Mouse (Mus musculus) embryonic stem cell, embryonic (primary cell): ENCODE data around the gene Slc4a3.

Experiments used
- CTCF ChIA-PET, 4 experiments: fragments of 300-600 bp in 2 of 4; fragments of 350-600 bp in 2 of 4; sonication (Branson Sonifier 250); formaldehyde crosslinking; loops; one replicate each; lab custom pipeline; 2022; ENCODE audit warnings: inconsistent platforms in 2 of 4; lab: Charles Lee
- POLR2A ChIA-PET, 4 experiments: fragments of 300-600 bp in 2 of 4; fragments of 350-600 bp in 2 of 4; sonication (Branson Sonifier 250); formaldehyde crosslinking; loops; one replicate each; lab custom pipeline; 2022; ENCODE audit warnings: antibody characterized with exemption in 4 of 4, inconsistent platforms in 1 of 4; lab: Charles Lee

Slc4a3 gene

GRCm38 (mm10) chr1:75561898-75562238 is 15.8 kb downstream of the Slc4a3 start:
- ChIA-PET CTCF (interaction anchor here in 2 of 4 experiments (1.3 to 4.8 kb wide), 3 partner anchors 85 to 139 kb away, joined by 3 to 45 read pairs (median 3); no protein-coding TSS in a partner anchor), POLR2A (interaction anchor here in 1 of 4 experiments (1.3 kb wide), 1 partner anchor 67 kb away, joined by 3 read pairs; no protein-coding TSS in a partner anchor)

- CTCF ChIA-PET, result interaction anchor here in 2 of 4 experiments (0.6 to 1.0 kb wide), 3 partner anchors 10 to 432 kb away, joined by 3 to 5 read pairs (median 4); no protein-coding TSS in a partner anchor
- POLR2A ChIA-PET, result interaction anchor here in 2 of 4 experiments (0.5 to 1.0 kb wide), 3 partner anchors 25 to 682 kb away, joined by 3 to 4 read pairs (median 4); partner anchors contain the start of genes Chpf (in 1 of the 2) and Tmem198 (in 1 of the 2)
These were observed 18.0 kb downstream of the Slc4a3 start for GRCm38 (mm10) chr1:75564102-75564501.

GRCm38 (mm10) chr1:75564916-75565315 is 18.9 kb downstream of the Slc4a3 start:
- ChIA-PET POLR2A (interaction anchor here in 1 of 4 experiments (1.2 kb wide), 1 partner anchor 88 kb away, joined by 3 read pairs; no protein-coding TSS in a partner anchor), CTCF (interaction anchor here in 1 of 4 experiments (0.9 to 1.0 kb wide), 2 partner anchors 15 to 19 kb away, joined by 3 read pairs; partner anchors contain the start of gene Slc4a3)

GRCm38 (mm10) chr1:75565616-75566015 is 19.6 kb downstream of the Slc4a3 start:
- ChIA-PET CTCF (interaction anchor here in 1 of 4 experiments (1.0 kb wide), 1 partner anchor 20 kb away, joined by 3 read pairs; the partner anchor contains the start of gene Slc4a3), POLR2A (interaction anchor here in 2 of 4 experiments (1.1 to 1.5 kb wide), 4 partner anchors 16 to 249 kb away, joined by 3 to 4 read pairs (median 3); partner anchors contain the start of gene Dnpep (in 1 of the 2))

- ChIA-PET POLR2A (interaction anchor here in 3 of 4 experiments (0.7 to 2.3 kb wide), 8 partner anchors 8 to 135 kb away, joined by 3 to 11 read pairs (median 3); partner anchors contain the start of gene Gmppa (in 1 of the 3)), CTCF (interaction anchor here in 3 of 4 experiments (0.6 to 3.3 kb wide), 4 partner anchors 11 to 146 kb away, joined by 3 to 13 read pairs (median 5); no protein-coding TSS in a partner anchor)
These were observed 24.3 kb downstream of the Slc4a3 start for GRCm38 (mm10) chr1:75570403-75570802.

- POLR2A ChIA-PET, result interaction anchor here in 2 of 4 experiments (1.2 to 1.4 kb wide), 2 partner anchors 25 to 130 kb away, joined by 3 read pairs; no protein-coding TSS in a partner anchor
- CTCF ChIA-PET, result interaction anchor here in 3 of 4 experiments (0.6 to 3.3 kb wide), 5 partner anchors 13 to 96 kb away, joined by 3 to 13 read pairs (median 4); no protein-coding TSS in a partner anchor
These were observed 26.7 kb downstream of the Slc4a3 start for GRCm38 (mm10) chr1:75572776-75573175.

- ChIA-PET CTCF (interaction anchor here (0.6 to 1.2 kb wide), 11 partner anchors 10 to 723 kb away, joined by 3 to 6 read pairs (median 4); no protein-coding TSS in a partner anchor), POLR2A (interaction anchor here in 2 of 4 experiments (0.5 to 1.4 kb wide), 5 partner anchors 15 to 131 kb away, joined by 3 read pairs; partner anchors contain the start of gene Slc4a3 (in 1 of the 2))
These were observed 27.6 kb downstream of the Slc4a3 start for GRCm38 (mm10) chr1:75573715-75574114.

- ChIA-PET CTCF (interaction anchor here (0.5 to 0.9 kb wide), 10 partner anchors 11 to 724 kb away, joined by 3 to 6 read pairs (median 4); no protein-coding TSS in a partner anchor), POLR2A (interaction anchor here in 1 of 4 experiments (0.7 to 1.4 kb wide), 2 partner anchors 9 to 16 kb away, joined by 3 to 4 read pairs; no protein-coding TSS in a partner anchor)
These were observed 28.6 kb downstream of the Slc4a3 start for GRCm38 (mm10) chr1:75574476-75575310.

- ChIA-PET POLR2A (interaction anchor here in 3 of 4 experiments (0.7 to 1.0 kb wide), 5 partner anchors 12 to 255 kb away, joined by 3 to 5 read pairs (median 3); partner anchors contain the start of gene Inha (in 1 of the 3)), CTCF (interaction anchor here in 2 of 4 experiments (0.6 to 1.3 kb wide), 4 partner anchors 11 to 1668 kb away, joined by 3 read pairs; no protein-coding TSS in a partner anchor)
These were observed 36.0 kb downstream of the Slc4a3 start for GRCm38 (mm10) chr1:75581936-75582624.

GRCm38 (mm10) chr1:75582625-75582956 is 36.5 kb downstream of the Slc4a3 start:
- CTCF ChIA-PET, result interaction anchor here in 1 of 4 experiments (0.6 to 1.3 kb wide), 2 partner anchors 11 to 23 kb away, joined by 3 read pairs; no protein-coding TSS in a partner anchor
- POLR2A ChIA-PET, result interaction anchor here in 2 of 4 experiments (0.7 to 1.0 kb wide), 3 partner anchors 12 to 256 kb away, joined by 3 to 5 read pairs (median 3); no protein-coding TSS in a partner anchor

GRCm38 (mm10) chr1:75583034-75583433 is 37.0 kb downstream of the Slc4a3 start:
- ChIA-PET CTCF (interaction anchor here in 1 of 4 experiments (1.3 kb wide), 1 partner anchor 24 kb away, joined by 3 read pairs; no protein-coding TSS in a partner anchor), POLR2A (interaction anchor here in 1 of 4 experiments (1.0 kb wide), 2 partner anchors 11 to 256 kb away, joined by 3 to 5 read pairs; no protein-coding TSS in a partner anchor)

- POLR2A ChIA-PET, result interaction anchor here in 2 of 4 experiments (0.8 to 1.8 kb wide), 2 partner anchors 8 kb away, joined by 3 to 9 read pairs; no protein-coding TSS in a partner anchor
- CTCF ChIA-PET, result no interaction called here
These were observed 40.7 kb downstream of the Slc4a3 start for GRCm38 (mm10) chr1:75586791-75587190.

GRCm38 (mm10) chr1:75587738-75588719 is 42.0 kb downstream of the Slc4a3 start:
- CTCF ChIA-PET, result interaction anchor here (0.5 to 2.2 kb wide), 27 partner anchors 10 to 336 kb away, joined by 3 to 11 read pairs (median 4); partner anchors contain the start of genes Dnpep (in 2 of the 4), Chpf (in 1 of the 4), Slc4a3 (in 1 of the 4) and Tmem198 (in 1 of the 4)
- POLR2A ChIA-PET, result interaction anchor here in 3 of 4 experiments (0.6 to 2.6 kb wide), 19 partner anchors 9 to 420 kb away, joined by 3 to 11 read pairs (median 4); partner anchors contain the start of genes Chpf (in 1 of the 3), Dnpep (in 1 of the 3), Stk11ip (in 1 of the 3) and Tmem198 (in 1 of the 3)

- CTCF ChIA-PET, result interaction anchor here (0.5 to 2.2 kb wide), 30 partner anchors 9 to 337 kb away, joined by 3 to 11 read pairs (median 4); partner anchors contain the start of genes Chpf (in 1 of the 4), Dnpep (in 1 of the 4), Slc4a3 (in 1 of the 4) and Tmem198 (in 1 of the 4)
- POLR2A ChIA-PET, result interaction anchor here in 3 of 4 experiments (0.6 to 2.6 kb wide), 24 partner anchors 9 to 420 kb away, joined by 3 to 11 read pairs (median 4); partner anchors contain the start of genes Chpf (in 2 of the 3), Tmem198 (in 2 of the 3), Dnpep (in 1 of the 3) and Stk11ip (in 1 of the 3)
These were observed 42.8 kb downstream of the Slc4a3 start for GRCm38 (mm10) chr1:75588874-75589273.

- POLR2A ChIA-PET, result interaction anchor here in 2 of 4 experiments (0.9 to 2.6 kb wide), 7 partner anchors 19 to 422 kb away, joined by 3 to 11 read pairs (median 4); partner anchors contain the start of genes Chpf (in 1 of the 2), Stk11ip (in 1 of the 2), Tmem198 (in 1 of the 2) and Zfand2b (in 1 of the 2)
These were observed 43.9 kb downstream of the Slc4a3 start for GRCm38 (mm10) chr1:75589983-75590382.

More at GRCm38 (mm10) chr1:75589983-75590382, 43.9 kb downstream of the Slc4a3 start:
- CTCF ChIA-PET, result interaction anchor here in 3 of 4 experiments (0.9 to 2.2 kb wide), 4 partner anchors 8 to 113 kb away, joined by 4 to 5 read pairs (median 5); partner anchors contain the start of genes Chpf (in 1 of the 3) and Tmem198 (in 1 of the 3)
